Mouse (Mus musculus) ES-Bruce4 (cell line): ENCODE measurements around the gene Pakap.

ENCODE experiments used
- CTCF ChIP-seq: IDR thresholded peaks from one replicate; pipeline ENCODE4 v1.8.1; 2011; ENCODE audit warnings: low read depth, low read length
- EP300 ChIP-seq: IDR thresholded peaks from 2 replicates; pipeline ENCODE4 v1.6.1; 2011; ENCODE audit warnings: low read depth, low read length; ENCODE audit not compliant: insufficient read depth

DNA sequence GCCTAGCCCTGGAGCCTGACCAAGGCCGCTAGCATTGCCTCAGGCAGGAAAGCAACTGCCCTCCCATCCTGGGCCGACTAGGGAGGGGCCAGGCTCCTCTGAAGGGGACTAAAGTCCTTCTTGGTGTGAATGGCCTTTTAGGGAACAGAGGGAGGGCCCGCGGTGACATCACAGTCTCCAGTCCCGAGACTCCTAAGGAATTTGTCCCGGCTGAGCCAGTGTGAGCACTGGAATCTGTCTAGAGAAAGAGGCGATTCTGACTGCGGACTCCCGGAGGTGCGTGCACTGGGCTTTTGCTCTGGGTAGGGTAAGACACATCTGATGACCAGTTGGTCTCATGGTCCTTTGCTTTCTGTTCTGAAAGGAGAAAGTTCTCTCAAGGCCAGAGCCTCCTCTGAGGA lies 277.1 kb downstream of the Pakap start:
- TF ChIP-seq CTCF (no peak), EP300 (peak; percentile 71; the same call in 1 of the 2 replicates)
